Mouse (Mus musculus) C2C12 (cell line): ENCODE results near the gene Iqcf6. TPM values are rescaled to one million over a fixed set of nuclear protein-coding genes. Genes with fewer than 3 reads are reported as not detected.

Experiments
- H3K27me3 ChIP-seq: one replicate; pipeline ENCODE4 v1.6.1; 2011; ENCODE audit not compliant: control insufficient read depth, insufficient read depth, insufficient read length
- H3K36me3 ChIP-seq: one replicate; pipeline ENCODE4 v1.6.1; 2011; ENCODE audit not compliant: control insufficient read depth, insufficient read depth
- H3K4me3 ChIP-seq: one replicate; pipeline ENCODE4 v1.5.1; 2011; ENCODE audit warnings: mild to moderate bottlenecking, control low read depth; ENCODE audit not compliant: poor library complexity, insufficient read depth, severe bottlenecking
- H3K79me2 ChIP-seq: one replicate; pipeline ENCODE4 v1.6.1; 2011; ENCODE audit not compliant: control insufficient read depth, insufficient read depth
- H3K79me3 ChIP-seq: one replicate; pipeline ENCODE4 v1.6.1; 2011; ENCODE audit warnings: low read depth, control low read depth
- H3ac ChIP-seq: one replicate; pipeline ENCODE3; 2011; ENCODE audit warnings: low read depth; ENCODE audit not compliant: control insufficient read depth, insufficient read length
- CEBPB ChIP-seq: IDR thresholded peaks from one replicate; pipeline ENCODE4 v1.6.1; 2011; ENCODE audit warnings: low read depth, mild to moderate bottlenecking, control low read depth, moderate library complexity
- CTCF ChIP-seq: IDR thresholded peaks from one replicate; pipeline ENCODE4 v1.5.1; 2011; ENCODE audit not compliant: control insufficient read depth, insufficient read depth, insufficient read length
- FOSL1 ChIP-seq: IDR thresholded peaks from one replicate; pipeline ENCODE4 v1.8.0; 2011; ENCODE audit warnings: mild to moderate bottlenecking, low read length; ENCODE audit not compliant: poor library complexity, insufficient read depth, severe bottlenecking
- MAX ChIP-seq: IDR thresholded peaks from one replicate; pipeline ENCODE4 v1.6.1; 2011; ENCODE audit warnings: mild to moderate bottlenecking, control low read depth
- MYOD1 ChIP-seq: IDR thresholded peaks from one replicate; pipeline ENCODE4 v1.6.1; 2011; ENCODE audit warnings: low read depth; ENCODE audit not compliant: control insufficient read depth, insufficient read length
- MYOG ChIP-seq: IDR thresholded peaks from one replicate; pipeline ENCODE4 v1.6.1; 2011; ENCODE audit not compliant: control insufficient read depth, insufficient read length; ENCODE audit errors: extremely low read depth
- USF1 ChIP-seq: IDR thresholded peaks from one replicate; pipeline ENCODE4 v1.6.1; 2011; ENCODE audit warnings: low read depth, mild to moderate bottlenecking, control low read depth, moderate library complexity
- polyA plus RNA-seq: library from polyadenylated mRNA; unstranded; fragments of >200 nt; fragmentation: generic; extraction: Trizol; gene quantifications from one replicate; pipeline ENCODE4 v1.2.1, GENCODE M21; 2012; ENCODE audit warnings: missing spikeins

The Iqcf6 gene
- polyA plus RNA-seq, 1 experiment = not detected

- TF ChIP-seq MYOD1 = no peak
- no peak for TF ChIP-seq MYOG
- no peak for TF ChIP-seq MAX
- TF ChIP-seq FOSL1 = no peak
- TF ChIP-seq CTCF = no peak
- TF ChIP-seq USF1 = no peak
- no peak for TF ChIP-seq CEBPB
- Histone ChIP-seq H3K36me3 (peaks cover 11% of the 10 kb centered on the region), H3K4me3 (no peak overlapping the region)
Observed at GRCm38 (mm10) chr9:106659441-106659840, 33.1 kb downstream of the Iqcf6 start.

GRCm38 (mm10) chr9:106659935-106660334 lies 33.6 kb downstream of the Iqcf6 start:
- Histone ChIP-seq H3ac (no peak overlapping the region), H3K79me2 (no peaks in the 10 kb centered on the region), H3K27me3 (peaks cover 9% of the 10 kb centered on the region), H3K79me3 (no peaks in the 10 kb centered on the region), H3K4me3 (no peak overlapping the region), H3K36me3 (peaks cover 11% of the 10 kb centered on the region)
- TF ChIP-seq CTCF (no peak), MYOD1 (no peak), USF1 (no peak), MYOG (no peak), CEBPB (no peak), MAX (no peak), FOSL1 (no peak)

More at GRCm38 (mm10) chr9:106659441-106659840, 33.1 kb downstream of the Iqcf6 start:
- Histone ChIP-seq H3K79me2 (no peaks in the 10 kb centered on the region), H3ac (no peak overlapping the region), H3K27me3 (peaks cover 13% of the 10 kb centered on the region), H3K79me3 (no peaks in the 10 kb centered on the region)

- TF ChIP-seq USF1 (no peak), FOSL1 (no peak), MYOG (no peak), CTCF (no peak), CEBPB (no peak), MYOD1 (no peak), MAX (no peak)
- Histone ChIP-seq H3K79me2 (no peaks in the 10 kb centered on the region), H3K79me3 (no peaks in the 10 kb centered on the region), H3ac (no peak overlapping the region), H3K27me3 (no peaks in the 10 kb centered on the region), H3K36me3 (peaks cover 19% of the 10 kb centered on the region), H3K4me3 (no peak overlapping the region)
Observed at GRCm38 (mm10) chr9:106663200-106663599, 36.8 kb downstream of the Iqcf6 start.

- Histone ChIP-seq H3ac (no peak overlapping the region), H3K4me3 (no peak overlapping the region), H3K36me3 (peaks cover 19% of the 10 kb centered on the region), H3K79me2 (no peaks in the 10 kb centered on the region), H3K79me3 (no peaks in the 10 kb centered on the region), H3K27me3 (no peaks in the 10 kb centered on the region)
- no peak for TF ChIP-seq MYOG
- no peak for TF ChIP-seq CEBPB
- TF ChIP-seq MYOD1 = no peak
- TF ChIP-seq CTCF = no peak
- no peak for TF ChIP-seq MAX
- no peak for TF ChIP-seq FOSL1
- no peak for TF ChIP-seq USF1
Observed at GRCm38 (mm10) chr9:106664433-106664832, 38.1 kb downstream of the Iqcf6 start.

- H3K27me3 ChIP-seq = no peaks in the 10 kb centered on the region
- H3K79me2 ChIP-seq = no peaks in the 10 kb centered on the region
- H3K36me3 ChIP-seq = peaks cover 19% of the 10 kb centered on the region
- H3ac ChIP-seq = no peak overlapping the region
- H3K79me3 ChIP-seq = no peaks in the 10 kb centered on the region
- TF ChIP-seq FOSL1 = no peak
- no peak for TF ChIP-seq MYOD1
- no peak for TF ChIP-seq CTCF
- TF ChIP-seq MAX = no peak
- no peak for TF ChIP-seq CEBPB
- TF ChIP-seq MYOG = no peak
- TF ChIP-seq USF1 = no peak
- H3K4me3 ChIP-seq = no peak overlapping the region
Observed at GRCm38 (mm10) chr9:106664856-106665255, 38.5 kb downstream of the Iqcf6 start.

- H3K27me3 ChIP-seq = no peaks in the 10 kb centered on the region
- no peaks in the 10 kb centered on the region for H3K79me2 ChIP-seq
- TF ChIP-seq USF1 (no peak), MAX (no peak), CTCF (no peak), MYOG (no peak), CEBPB (no peak), MYOD1 (no peak), FOSL1 (no peak)
- H3K36me3 ChIP-seq = peaks cover 18% of the 10 kb centered on the region
- no peaks in the 10 kb centered on the region for H3K79me3 ChIP-seq
- H3K4me3 ChIP-seq = no peak overlapping the region
- no peak overlapping the region for H3ac ChIP-seq
Observed at GRCm38 (mm10) chr9:106673860-106674259, 47.5 kb downstream of the Iqcf6 start.
